Mouse (Mus musculus): ENCODE results near the gene Kbtbd13. TPM values are rescaled to one million over a fixed set of nuclear protein-coding genes. Genes with fewer than 3 reads are reported as not detected.

Kbtbd13 gene
- 1 to 10 TPM; 1.1 to 2.1 TPM for total RNA-seq (2021)

- intact Hi-C loops (cut with DNase I) = loop anchor here (5.0 kb wide), 1 partner anchor 196 kb away; the partner anchor contains the start of gene Pif1
- DNase-seq = no peak
Measured at GRCm38 (mm10) chr9:65391613-65391964, at the start of gene Kbtbd13. Kbtbd13 (minus strand) TSS chr9:65391652.

DNA sequence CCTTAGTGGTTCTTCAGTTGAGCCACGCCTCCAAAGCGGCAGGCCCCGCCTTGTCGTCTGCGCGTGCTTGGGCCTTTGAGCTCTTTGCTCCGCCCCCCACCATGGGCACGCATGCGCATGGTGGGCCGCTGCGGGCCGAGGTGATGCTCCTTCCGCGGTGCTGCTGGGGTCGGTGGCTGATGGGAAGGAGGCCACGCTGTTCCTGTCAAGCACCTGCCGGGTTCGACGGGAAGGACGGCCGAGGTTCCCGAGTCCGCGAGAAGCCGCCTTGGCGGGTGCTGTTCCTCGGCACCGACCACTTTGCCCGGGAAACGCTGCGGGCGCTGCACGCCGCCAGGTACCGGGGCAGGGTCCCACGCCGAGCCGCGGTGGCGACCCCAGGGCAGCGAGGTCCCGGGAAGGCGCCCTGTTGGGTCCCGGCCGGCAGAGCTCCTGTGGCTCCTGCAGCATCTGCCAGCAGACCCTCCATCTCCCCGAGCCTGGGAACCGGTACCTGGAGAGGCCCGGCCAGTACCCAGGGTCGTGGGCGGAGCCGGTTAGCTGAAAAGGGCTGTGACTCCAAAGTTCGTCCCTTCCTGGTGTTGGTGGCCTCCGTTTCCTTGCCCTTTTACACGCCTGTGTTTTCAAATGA is 44.3 kb upstream of the Kbtbd13 start, which contains the start of gene Mtfmt:
Gene Mtfmt, plus strand, starts transcription at position 112 of the 631 bp plus-strand sequence.
- peak; percentile 94 to 97 for DNase-seq
- intact Hi-C loops (cut with DNase I) = no loop called here

GRCm38 (mm10) chr9:65435211-65435610 is 43.8 kb upstream of the Kbtbd13 start:
- intact Hi-C loops (cut with DNase I) = no loop called here
- no peak for DNase-seq

- intact Hi-C loops (cut with DNase I) = loop anchor here (5.0 kb wide), 2 partner anchors 148 to 207 kb away; partner anchors contain the start of gene Plekho2
- DNase-seq = peak; percentile 30 to 63
Measured at GRCm38 (mm10) chr9:65434140-65434539, 42.7 kb upstream of the Kbtbd13 start.

- intact Hi-C loops (cut with DNase I) = loop anchor here (1.0 to 5.0 kb wide), 4 partner anchors 39 to 205 kb away; partner anchors contain the start of gene Plekho2
- peak; percentile 90 to 94 for DNase-seq
Measured at GRCm38 (mm10) chr9:65432236-65432635, 40.8 kb upstream of the Kbtbd13 start.

DNA sequence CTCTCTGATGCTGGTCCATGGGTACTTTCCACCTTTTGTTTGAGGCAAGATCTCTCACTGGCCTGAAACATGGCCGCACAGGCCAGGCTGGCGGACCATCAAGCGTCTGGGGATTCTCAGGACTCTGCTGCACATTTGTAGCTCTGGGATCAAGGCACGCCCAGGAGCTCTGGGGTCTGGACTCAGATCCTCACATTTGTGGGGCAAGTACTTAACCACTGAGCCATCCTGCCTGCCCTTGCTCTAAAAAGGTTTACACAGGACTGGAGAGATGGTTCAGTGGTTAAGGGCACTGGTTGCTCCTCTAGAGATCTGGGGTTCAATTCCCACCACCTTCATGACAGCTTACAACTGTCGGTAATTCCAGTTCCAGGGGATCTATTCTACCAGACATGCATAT is 39.5 kb upstream of the Kbtbd13 start:
- no peak for DNase-seq
- intact Hi-C loops (cut with DNase I) = loop anchor here (5.0 kb wide), 2 partner anchors 151 to 204 kb away; partner anchors contain the start of gene Plekho2

GRCm38 (mm10) chr9:65430401-65430800 is 38.9 kb upstream of the Kbtbd13 start:
- DNase-seq = no peak
- intact Hi-C loops (cut with DNase I) = loop anchor here (5.0 kb wide), 2 partner anchors 152 to 203 kb away; partner anchors contain the start of gene Plekho2

DNA sequence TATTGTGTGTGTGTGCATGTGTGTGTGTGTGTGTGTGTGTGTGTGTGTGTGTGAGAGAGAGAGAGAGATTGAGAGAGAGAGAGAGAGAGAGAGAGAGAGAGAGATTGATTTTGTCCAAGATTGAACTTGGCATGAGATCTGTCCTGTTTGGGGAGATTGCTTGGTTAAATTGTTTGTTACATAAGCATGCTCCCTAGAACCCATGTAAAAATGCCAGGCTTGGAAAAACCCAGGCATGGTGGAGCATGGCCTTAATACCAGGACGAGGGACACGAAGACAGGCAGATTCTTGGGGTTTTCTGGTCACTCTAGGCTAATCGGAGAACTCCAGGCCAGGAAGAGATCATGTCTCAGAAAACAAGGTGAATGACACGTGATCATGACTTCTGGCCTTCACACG is 36.6 kb upstream of the Kbtbd13 start:
- intact Hi-C loops (cut with DNase I) = no loop called here
- no peak for DNase-seq

DNA sequence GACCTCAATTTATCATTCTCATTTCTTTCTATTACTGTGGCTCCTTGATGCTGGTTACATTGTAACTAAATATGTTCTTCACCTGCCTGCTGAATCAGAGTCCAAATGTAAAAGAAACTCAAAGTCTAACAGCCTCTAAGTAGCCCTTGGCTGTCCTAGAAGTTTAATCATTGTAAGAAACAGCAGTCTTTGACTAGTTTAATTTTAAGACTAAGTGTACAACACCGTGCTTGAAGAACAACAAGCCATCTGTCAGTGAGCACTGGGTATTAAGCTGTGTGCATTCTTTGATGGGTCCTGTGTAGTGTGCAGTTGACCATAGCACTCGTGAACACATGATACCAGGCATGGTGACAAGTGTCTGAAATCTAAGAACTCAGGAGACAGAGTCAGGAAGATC is 36.1 kb upstream of the Kbtbd13 start:
- intact Hi-C loops (cut with DNase I) = no loop called here
- no peak for DNase-seq

- no peak for DNase-seq
- intact Hi-C loops (cut with DNase I) = no loop called here
Measured at GRCm38 (mm10) chr9:65424393-65424792, 32.9 kb upstream of the Kbtbd13 start.

DNA sequence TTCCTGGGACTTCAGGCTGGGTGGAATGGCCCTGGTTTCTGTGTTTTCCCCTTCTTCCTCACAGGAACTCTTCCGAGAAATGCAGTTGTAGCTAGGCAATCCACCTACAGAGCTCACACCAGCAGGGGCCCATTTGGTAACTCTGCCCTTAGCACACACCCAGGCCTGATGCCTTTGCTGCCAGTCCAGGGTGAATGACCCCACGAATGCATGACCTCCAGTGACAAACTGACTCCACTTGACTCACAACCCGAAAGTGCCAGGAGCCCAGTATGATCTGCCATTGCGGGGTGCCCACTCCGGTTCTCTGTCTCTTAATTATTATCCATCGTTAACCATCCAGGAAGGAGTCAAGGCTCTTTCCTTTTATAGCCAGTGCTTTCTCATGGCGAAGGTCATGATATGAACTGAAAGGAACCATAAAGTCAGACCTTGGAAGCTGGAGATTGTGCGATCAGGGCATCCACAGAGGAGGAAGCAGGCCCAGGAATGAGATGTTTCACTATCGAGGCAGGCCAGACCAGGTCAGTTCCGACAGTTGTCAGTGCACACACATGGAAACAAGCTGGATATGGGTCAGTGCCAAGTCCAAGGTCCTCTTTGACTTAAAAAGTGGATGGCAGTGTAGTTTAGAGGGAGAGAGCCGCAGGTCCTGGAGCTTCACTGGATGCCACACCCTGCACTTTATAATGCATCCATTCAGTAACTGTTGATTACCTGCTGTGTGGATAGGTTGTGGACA is 31.5 kb upstream of the Kbtbd13 start, which contains the start of gene Slc51b:
Gene Slc51b, minus strand, starts transcription at position 196 of the 742 bp plus-strand sequence.
- DNase-seq = no peak
- intact Hi-C loops (cut with DNase I) = no loop called here

DNA sequence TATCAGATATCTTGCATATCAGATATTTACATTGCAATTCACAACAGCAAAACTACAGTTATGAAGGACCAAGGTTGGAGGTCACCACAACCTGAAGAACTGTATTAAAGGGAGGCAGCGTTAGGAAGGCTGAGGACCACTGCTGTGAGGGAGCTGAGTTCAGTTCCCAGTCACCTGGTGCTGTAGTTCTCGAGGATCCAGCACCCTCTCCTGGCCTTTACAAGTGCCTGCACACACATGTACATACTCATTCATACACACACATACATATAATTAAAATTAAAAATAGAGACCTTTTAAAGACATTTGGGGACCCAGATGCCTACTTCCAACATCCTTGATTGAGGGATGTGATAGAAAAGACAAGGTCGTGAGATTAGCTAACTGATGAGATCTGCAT is 28.2 kb upstream of the Kbtbd13 start:
- intact Hi-C loops (cut with DNase I) = no loop called here

DNA sequence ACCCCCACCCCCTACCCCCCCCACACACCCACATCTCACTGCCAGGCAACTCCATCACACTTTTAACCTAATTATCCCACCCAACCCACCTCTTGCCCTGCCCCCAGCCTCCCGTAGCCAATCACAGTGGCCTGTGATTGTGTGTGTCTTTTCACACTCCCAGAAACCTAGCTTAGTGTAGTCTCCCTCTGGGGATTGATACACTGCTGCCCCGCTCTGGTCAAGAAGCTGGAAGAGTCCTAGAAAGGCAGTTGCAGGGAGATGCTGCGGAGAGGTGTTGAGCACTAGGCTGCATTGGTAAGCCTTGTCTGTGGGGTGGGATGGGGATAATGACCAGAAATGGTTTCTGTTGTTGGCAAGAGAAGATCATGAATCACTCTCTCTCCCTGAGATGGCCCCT is 26.3 kb upstream of the Kbtbd13 start:
- no peak for DNase-seq
- intact Hi-C loops (cut with DNase I) = no loop called here

More for the DNA sequence above, 28.2 kb upstream of the Kbtbd13 start:
- DNase-seq = no peak

DNA sequence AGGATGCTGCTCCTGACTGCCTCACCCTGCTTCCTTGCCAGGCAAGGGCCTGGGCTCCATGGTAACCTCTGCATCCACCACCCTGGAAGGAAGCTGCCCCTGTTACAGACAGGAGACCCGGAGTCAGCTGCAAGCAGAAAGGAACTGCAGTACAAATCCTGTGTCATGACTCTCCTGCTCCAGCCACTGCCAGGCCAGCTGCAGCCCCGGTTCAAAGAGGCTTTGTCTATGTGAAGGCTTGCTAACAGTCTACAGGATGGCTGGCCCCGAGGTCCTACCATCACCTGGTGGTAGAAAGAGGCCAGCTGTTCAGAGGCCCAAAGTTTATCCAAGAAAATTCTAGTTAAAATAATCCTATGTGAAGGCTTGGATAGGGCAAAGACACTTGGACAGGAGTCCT is 19.9 kb upstream of the Kbtbd13 start:
- intact Hi-C loops (cut with DNase I) = no loop called here
- no peak for DNase-seq

- no peak for DNase-seq
- intact Hi-C loops (cut with DNase I) = no loop called here
Measured at GRCm38 (mm10) chr9:65410378-65410777, 18.9 kb upstream of the Kbtbd13 start.

DNA sequence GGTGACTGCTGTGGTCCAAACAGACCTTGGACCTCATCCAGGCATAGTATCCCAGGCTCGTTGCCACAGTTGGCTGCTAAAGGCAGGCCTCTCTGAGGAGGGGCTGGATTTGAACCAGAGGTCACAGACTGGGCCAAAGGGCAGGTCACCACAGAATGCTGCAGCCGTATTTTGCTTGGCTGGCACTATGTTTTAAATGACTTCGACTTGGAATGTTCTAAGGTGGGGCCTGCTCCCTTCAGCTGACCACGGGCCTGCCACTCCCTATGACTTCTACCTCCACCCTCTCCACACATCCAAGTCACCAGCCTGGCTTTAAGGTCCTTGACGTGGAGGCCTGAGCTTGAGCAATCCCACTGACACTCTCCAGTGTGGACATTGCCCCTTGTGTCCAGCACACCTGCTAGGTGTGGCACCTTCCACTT is 17.4 kb upstream of the Kbtbd13 start:
- intact Hi-C loops (cut with DNase I) = no loop called here
- peak; percentile 52 to 59 for DNase-seq

DNA sequence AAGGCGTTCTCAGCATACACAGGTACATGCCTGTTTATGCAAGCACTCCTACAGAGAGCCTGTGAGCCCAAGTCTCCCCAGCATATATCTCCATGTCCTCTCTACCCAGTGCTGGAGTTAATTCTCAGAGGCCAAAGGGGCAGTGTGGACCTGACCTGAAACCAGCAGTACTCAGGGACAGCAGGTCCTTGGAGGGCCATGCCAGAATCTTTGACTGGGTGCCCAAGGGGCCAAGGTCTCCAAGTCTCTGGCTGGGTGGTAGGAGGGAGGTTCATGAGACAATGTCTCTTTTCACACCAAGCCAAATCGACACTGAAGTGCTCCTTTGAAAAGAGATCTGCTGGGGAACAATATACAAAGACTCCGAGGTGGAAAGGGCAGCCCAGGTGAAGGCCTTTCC is 16.4 kb upstream of the Kbtbd13 start:
- no peak for DNase-seq
- intact Hi-C loops (cut with DNase I) = no loop called here

DNA sequence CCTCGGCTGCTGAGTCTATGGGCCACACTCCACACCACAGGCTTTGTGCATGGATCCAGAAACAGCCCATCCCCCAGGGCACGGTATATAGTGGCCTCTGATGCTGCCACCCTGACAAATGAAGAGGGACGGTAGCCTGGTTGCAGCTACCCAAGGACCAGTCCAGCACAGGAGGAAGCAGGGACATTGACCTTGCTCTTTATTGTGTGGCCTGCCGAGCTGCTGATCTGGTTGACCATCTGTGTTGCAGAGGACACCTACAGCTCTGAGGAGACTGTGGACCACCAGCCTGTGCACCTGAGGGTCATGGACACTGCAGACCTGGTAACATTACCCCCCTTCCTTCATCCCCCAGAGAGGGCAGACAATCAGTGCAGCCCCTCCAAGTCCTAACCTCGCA is 15.9 kb upstream of the Kbtbd13 start:
- intact Hi-C loops (cut with DNase I) = no loop called here
- no peak for DNase-seq

GRCm38 (mm10) chr9:65405184-65405449 is 13.7 kb upstream of the Kbtbd13 start:
- DNase-seq = no peak
- intact Hi-C loops (cut with DNase I) = no loop called here

DNA sequence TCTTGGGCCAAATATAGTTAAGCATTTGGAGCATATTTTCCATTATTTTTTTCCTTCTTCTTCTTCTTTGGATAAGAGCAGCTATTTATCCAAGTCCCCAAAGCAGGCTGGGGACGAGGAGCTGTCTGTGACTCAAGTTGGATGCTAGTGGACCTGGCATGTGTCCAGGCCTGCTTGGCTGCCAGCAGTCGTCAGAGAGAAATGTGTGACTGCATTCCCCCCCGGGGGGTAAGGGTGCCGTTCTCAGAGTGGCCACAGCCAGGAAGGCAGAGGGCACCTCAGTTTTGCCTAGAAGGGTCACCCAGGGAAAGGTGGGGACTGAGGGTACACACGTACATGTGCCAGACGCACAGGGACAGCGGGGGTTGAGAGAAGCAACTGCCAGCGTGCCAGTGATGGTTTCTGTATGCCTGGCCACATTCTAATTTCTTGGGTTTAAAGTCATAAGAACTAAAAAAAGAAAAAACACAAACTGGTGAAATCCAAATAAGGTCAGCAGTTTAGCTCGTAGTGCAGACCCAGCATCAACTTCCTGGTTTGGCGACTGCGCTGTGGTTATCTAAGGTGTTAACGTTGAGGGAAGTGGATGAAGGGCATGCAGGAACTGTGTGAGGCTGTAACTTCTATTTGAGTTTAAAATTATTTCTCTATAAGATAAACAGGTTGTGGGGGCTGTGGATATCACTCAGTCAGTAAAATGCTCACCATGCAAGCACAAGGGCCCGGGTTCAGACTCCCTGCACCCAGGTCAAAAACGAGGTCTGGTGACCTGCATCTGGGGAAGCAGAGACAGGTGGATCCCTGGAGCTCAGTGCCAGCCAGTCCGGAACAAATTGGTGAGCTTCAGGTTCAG is 13.1 kb upstream of the Kbtbd13 start:
- intact Hi-C loops (cut with DNase I) = no loop called here
- peak; percentile 90 to 92 for DNase-seq

DNA sequence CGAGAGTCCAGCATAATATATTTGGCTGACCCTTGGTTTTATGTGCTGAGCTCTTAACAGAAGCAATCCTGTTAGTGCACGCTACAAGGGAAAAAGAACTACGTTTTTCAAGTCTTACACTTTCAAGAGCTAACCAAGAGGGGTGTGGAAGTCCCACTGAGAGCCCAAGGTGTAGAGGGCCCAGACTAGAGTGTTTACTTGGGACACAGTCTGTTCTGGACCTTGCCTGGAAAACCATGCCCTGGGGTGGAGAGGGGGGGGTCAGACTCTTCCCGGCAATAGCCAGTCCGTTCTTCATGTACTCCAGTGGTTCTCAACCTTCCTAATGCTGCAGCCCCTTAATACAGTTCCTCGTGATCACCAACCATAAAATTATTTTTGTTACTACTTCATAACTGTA is 8.5 kb upstream of the Kbtbd13 start:
- intact Hi-C loops (cut with DNase I) = no loop called here
- DNase-seq = no peak
